Mouse (Mus musculus): Measurements from ENCODE around the gene Map4k3. TPM values are rescaled to one million over a fixed set of nuclear protein-coding genes. Genes with fewer than 3 reads are reported as not detected.

Gene Map4k3
- polyA plus RNA-seq, 1 experiment from 2014 or later = 5.5 TPM

- H3K4me3 ChIP-seq (ENCODE audit: low read depth, low read length) = no peak overlapping the region
- DNase-seq (no peak), ATAC-seq (no peak)
- no peaks in the 10 kb centered on the region for H3K36me3 ChIP-seq (replicated peaks; ENCODE audit: insufficient read depth, low read length)
- WGBS (ENCODE audit: insufficient replicate concordance) = 77% methylated on average over 6 of the region's 6 CpGs
- peaks cover 8% of the 10 kb centered on the region for H3K4me1 ChIP-seq (ENCODE audit: insufficient read depth)
- no peaks in the 10 kb centered on the region for H3K9me3 ChIP-seq (ENCODE audit: low read length)
- H3K4me2 ChIP-seq (ENCODE audit: low read depth, low read length) = no peak overlapping the region
- no peak overlapping the region for H3K27ac ChIP-seq (ENCODE audit: low read depth)
- H3K27me3 ChIP-seq (ENCODE audit: insufficient read depth, low read length) = no peaks in the 10 kb centered on the region
- no peak overlapping the region for H3K9ac ChIP-seq (replicated peaks)
- no peak for TF ChIP-seq EP300 (IDR thresholded peaks at IDR 0.05; ENCODE audit: low read depth)
- no peak; the same call in 1 of the 2 replicates for TF ChIP-seq CTCF (IDR thresholded peaks at IDR 0.05; ENCODE audit: low read depth)
Observed at GRCm38 (mm10) chr17:80723092-80723491, 5.2 kb downstream of the Map4k3 start.

GRCm38 (mm10) chr17:80721670-80722069, 6.6 kb downstream of the Map4k3 start:
- H3K4me1 ChIP-seq (ENCODE audit: insufficient read depth) = peaks cover 5% of the 10 kb centered on the region
- H3K9me3 ChIP-seq (ENCODE audit: low read length) = no peaks in the 10 kb centered on the region
- no peak overlapping the region for H3K9ac ChIP-seq (replicated peaks)
- H3K27me3 ChIP-seq (ENCODE audit: insufficient read depth, low read length) = no peaks in the 10 kb centered on the region
- WGBS (ENCODE audit: insufficient replicate concordance) = 72% methylated on average over 7 of the region's 7 CpGs
- no peak overlapping the region for H3K27ac ChIP-seq (ENCODE audit: low read depth)
- ATAC-seq = no peak
- DNase-seq = no peak
- no peaks in the 10 kb centered on the region for H3K36me3 ChIP-seq (replicated peaks; ENCODE audit: insufficient read depth, low read length)
- no peak for TF ChIP-seq CTCF (IDR thresholded peaks at IDR 0.05; ENCODE audit: low read depth)
- TF ChIP-seq EP300 (IDR thresholded peaks at IDR 0.05; ENCODE audit: low read depth) = no peak
- H3K4me3 ChIP-seq (ENCODE audit: low read depth, low read length) = no peak overlapping the region
- no peak overlapping the region for H3K4me2 ChIP-seq (ENCODE audit: low read depth, low read length)

GRCm38 (mm10) chr17:80719309-80719708, 9.0 kb downstream of the Map4k3 start:
- Histone ChIP-seq H3K4me3 (ENCODE audit: low read depth, low read length) (no peak overlapping the region), H3K4me2 (ENCODE audit: low read depth, low read length) (no peak overlapping the region), H3K4me1 (ENCODE audit: insufficient read depth) (no peaks in the 10 kb centered on the region), H3K27me3 (ENCODE audit: insufficient read depth, low read length) (no peaks in the 10 kb centered on the region), H3K9me3 (ENCODE audit: low read length) (no peaks in the 10 kb centered on the region), H3K9ac (replicated peaks) (no peak overlapping the region), H3K36me3 (replicated peaks; ENCODE audit: insufficient read depth, low read length) (no peaks in the 10 kb centered on the region), H3K27ac (ENCODE audit: low read depth) (no peak overlapping the region)
- DNase-seq (no peak), ATAC-seq (no peak)
- TF ChIP-seq EP300 (IDR thresholded peaks at IDR 0.05; ENCODE audit: low read depth) = no peak
- TF ChIP-seq CTCF (IDR thresholded peaks at IDR 0.05; ENCODE audit: low read depth) = no peak
- 64% methylated on average over 5 of the region's 5 CpGs for WGBS (ENCODE audit: insufficient replicate concordance)

- Histone ChIP-seq H3K4me1 (ENCODE audit: insufficient read depth) (peaks cover 5% of the 10 kb centered on the region; the same call in 1 of the 2 replicates), H3K4me3 (ENCODE audit: low read depth, low read length) (no peak overlapping the region), H3K9me3 (ENCODE audit: low read length) (no peaks in the 10 kb centered on the region), H3K27me3 (ENCODE audit: insufficient read depth, low read length) (no peaks in the 10 kb centered on the region), H3K9ac (replicated peaks) (no peak overlapping the region), H3K4me2 (ENCODE audit: low read depth, low read length) (no peak overlapping the region), H3K27ac (ENCODE audit: low read depth) (no peak overlapping the region), H3K36me3 (replicated peaks; ENCODE audit: insufficient read depth, low read length) (no peaks in the 10 kb centered on the region)
- TF ChIP-seq EP300 (IDR thresholded peaks at IDR 0.05; ENCODE audit: low read depth) = no peak
- no peak for TF ChIP-seq CTCF (IDR thresholded peaks at IDR 0.05; ENCODE audit: low read depth)
- DNase-seq (no peak), ATAC-seq (no peak)
- WGBS (ENCODE audit: insufficient replicate concordance) = 58% methylated on average over 5 of the region's 5 CpGs
Observed at GRCm38 (mm10) chr17:80718243-80718642, 10.0 kb downstream of the Map4k3 start.

GRCm38 (mm10) chr17:80713588-80713987, 14.7 kb downstream of the Map4k3 start:
- H3K36me3 ChIP-seq (replicated peaks; ENCODE audit: insufficient read depth, low read length) = no peaks in the 10 kb centered on the region
- H3K9me3 ChIP-seq (ENCODE audit: low read length) = no peaks in the 10 kb centered on the region
- DNase-seq = no peak
- H3K27ac ChIP-seq (ENCODE audit: low read depth) = no peak overlapping the region
- TF ChIP-seq EP300 (IDR thresholded peaks at IDR 0.05; ENCODE audit: low read depth) (no peak), CTCF (IDR thresholded peaks at IDR 0.05; ENCODE audit: low read depth) (no peak)
- WGBS (ENCODE audit: insufficient replicate concordance) = 63% methylated on average over 5 of the region's 5 CpGs
- H3K27me3 ChIP-seq (ENCODE audit: insufficient read depth, low read length) = no peaks in the 10 kb centered on the region
- no peak overlapping the region for H3K4me3 ChIP-seq (ENCODE audit: low read depth, low read length)
- H3K4me2 ChIP-seq (ENCODE audit: low read depth, low read length) = no peak overlapping the region
- H3K9ac ChIP-seq (replicated peaks) = no peak overlapping the region
- H3K4me1 ChIP-seq (ENCODE audit: insufficient read depth) = peaks cover 22% of the 10 kb centered on the region
- ATAC-seq = peak; percentile 80

GRCm38 (mm10) chr17:80709921-80710838, 18.1 kb downstream of the Map4k3 start:
- Histone ChIP-seq H3K9me3 (ENCODE audit: low read length) (no peaks in the 10 kb centered on the region), H3K36me3 (replicated peaks; ENCODE audit: insufficient read depth, low read length) (no peaks in the 10 kb centered on the region), H3K27ac (ENCODE audit: low read depth) (no peak overlapping the region), H3K9ac (replicated peaks) (no peak overlapping the region), H3K4me3 (ENCODE audit: low read depth, low read length) (no peak overlapping the region), H3K27me3 (ENCODE audit: insufficient read depth, low read length) (no peaks in the 10 kb centered on the region), H3K4me2 (ENCODE audit: low read depth, low read length) (no peak overlapping the region), H3K4me1 (ENCODE audit: insufficient read depth) (peaks cover 23% of the 10 kb centered on the region)
- WGBS (ENCODE audit: insufficient replicate concordance) = 59% methylated on average over 24 of the region's 24 CpGs
- DNase-seq (no peak), ATAC-seq (no peak)
- TF ChIP-seq EP300 (IDR thresholded peaks at IDR 0.05; ENCODE audit: low read depth) (no peak), CTCF (IDR thresholded peaks at IDR 0.05; ENCODE audit: low read depth) (no peak)

Data from liver, postnatal 0 days (tissue).